Mouse (Mus musculus) cerebellum, adult 2 months (tissue): ENCODE results near the gene Fosl2.

Experiments used
- CTCF ChIP-seq: fragments of 200-500 bp; IDR thresholded peaks from 2 replicates; pipeline ENCODE4 v1.5.1; 2011; ENCODE audit warnings: low read depth, mild to moderate bottlenecking, control low read depth, low read length, moderate library complexity, borderline replicate concordance; ENCODE audit not compliant: insufficient read depth
- POLR2A ChIP-seq: fragments of 200-500 bp; IDR thresholded peaks from 2 replicates; pipeline ENCODE4 v1.6.1; 2011; ENCODE audit warnings: low read length, control low read depth, borderline replicate concordance; ENCODE audit not compliant: insufficient read depth

- no peak for TF ChIP-seq CTCF
- no peak for TF ChIP-seq POLR2A
Observed at GRCm38 (mm10) chr5:32153791-32154490, 18.3 kb downstream of the Fosl2 start.
